ENCODE assay signal across 8 mouse cellular contexts in the genomic region with DNA sequence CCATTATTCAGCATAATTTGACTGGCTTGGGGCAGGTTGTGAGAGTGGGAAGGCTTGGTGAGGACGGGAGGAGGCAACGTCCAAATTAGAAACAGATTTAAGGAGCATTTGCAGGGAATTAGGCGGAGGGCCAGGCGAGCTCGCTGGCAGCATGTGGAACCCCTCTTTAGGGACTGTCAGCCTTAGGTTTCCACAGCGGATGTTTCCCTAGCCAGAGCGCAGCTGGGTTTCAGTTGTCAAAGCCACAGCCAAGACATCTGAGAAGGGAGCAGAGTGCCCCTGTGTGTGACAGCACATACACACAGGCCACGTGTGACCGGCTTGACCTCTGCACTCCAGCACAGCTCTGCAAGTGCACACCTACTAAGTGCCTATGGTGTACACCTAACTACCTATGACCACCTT.
DNase-seq lines count a peak whose midpoint lies in the region; ATAC-seq lines count a peak whose summit lies in the region.
"Had no signal": no experiment of that assay in that cellular context is flagged by ENCODE, and none has a peak within 500 bp of the region (broad histone marks: within the 10 kb centered on the region; RNA-seq: fewer than 3 reads in every experiment).

No protein-coding gene starts in this region.

- no peaks in the 10 kb centered on the region for H3K9me3 ChIP-seq in forebrain, embryonic 16.5 days (ENCODE audit: control insufficient read depth, low read length)
- no peaks in the 10 kb centered on the region for H3K9me3 ChIP-seq in hindbrain, embryonic 10.5 days

- H3K9ac ChIP-seq in forebrain, embryonic 16.5 days (replicated peaks; ENCODE audit: low read depth, low read length), result no peak overlapping the region

- H3K27ac ChIP-seq in forebrain, embryonic 16.5 days (ENCODE audit: low read length), result no peak overlapping the region
- H3K27ac ChIP-seq in hindbrain, embryonic 10.5 days, result no peak overlapping the region
- H3K27ac ChIP-seq: left cerebral cortex, adult 2 months had no signal

- no peak overlapping the region for H3K4me3 ChIP-seq in forebrain, embryonic 16.5 days (replicated peaks; ENCODE audit: low read length)
- H3K4me3 ChIP-seq in hindbrain, embryonic 10.5 days, result no peak overlapping the region
- H3K4me3 ChIP-seq: left cerebral cortex, adult 2 months had no signal

- peak; percentile 65 for ATAC-seq in forebrain, embryonic 16.5 days

- WGBS in forebrain, embryonic 16.5 days, result 21% methylated on average over 9 of the region's 9 CpGs
- 50% methylated on average over 9 of the region's 9 CpGs for WGBS in hindbrain, embryonic 10.5 days

- peak; percentile 66 for DNase-seq in urinary bladder, postnatal 14 days (ENCODE audit: low spot score)
- DNase-seq in urinary bladder, postnatal 10 days (ENCODE audit: low spot score), result no peak
- DNase-seq in hindbrain, embryonic 10.5 days (ENCODE audit: low spot score), result peak; percentile 53
- peak; percentile 80 for DNase-seq in lung, postnatal 10 days
- DNase-seq in right cerebral cortex, postnatal 14 days, result peak; percentile 59
- no peak for DNase-seq in spleen, adult 12 weeks (ENCODE audit: low spot score)

- no peak overlapping the region for H3K4me2 ChIP-seq in forebrain, embryonic 16.5 days (ENCODE audit: low read length)

- no peaks in the 10 kb centered on the region for H3K36me3 ChIP-seq in forebrain, embryonic 16.5 days (ENCODE audit: control insufficient read depth, insufficient read depth)
- H3K36me3 ChIP-seq in hindbrain, embryonic 10.5 days, result no peaks in the 10 kb centered on the region

- no peaks in the 10 kb centered on the region for H3K27me3 ChIP-seq in forebrain, embryonic 16.5 days (replicated peaks; ENCODE audit: control insufficient read depth, insufficient read depth, low read length)
- peaks cover 91% of the 10 kb centered on the region for H3K27me3 ChIP-seq in hindbrain, embryonic 10.5 days (ENCODE audit: insufficient read depth, poor library complexity, severe bottlenecking)

- H3K4me1 ChIP-seq in forebrain, embryonic 16.5 days (replicated peaks; ENCODE audit: control insufficient read depth, insufficient read depth, low read length), result peaks cover 25% of the 10 kb centered on the region
- peaks cover 36% of the 10 kb centered on the region for H3K4me1 ChIP-seq in hindbrain, embryonic 10.5 days (replicated peaks)

Comparison
In these comparisons a context has a peak if more than half of its experiments do, and no peak if none do; other contexts are left out.
1. DNase-seq: peak in urinary bladder, postnatal 14 days (single experiment), hindbrain, embryonic 10.5 days (single experiment), lung, postnatal 10 days (single experiment) and right cerebral cortex, postnatal 14 days (single experiment); none in urinary bladder, postnatal 10 days (single experiment) and spleen, adult 12 weeks (single experiment).